Mouse (Mus musculus) layer of hippocampus, adult 9-10 months (tissue): ENCODE measurements around the gene Ltbp1.
A peak's percentile ranks its signal among the peaks of the same experiment; 100 is the strongest.

ENCODE experiments used
- DNase-seq: peaks from one replicate; pipeline ENCODE4 v3.0.0; 2022; ENCODE audit warnings: low spot score

The Ltbp1 gene

GRCm38 (mm10) chr17:75177920-75178867, 172.8 kb downstream of the Ltbp1 start:
- DNase-seq = peak; percentile 13

- no peak for DNase-seq
Observed at GRCm38 (mm10) chr17:75179001-75179400, 173.6 kb downstream of the Ltbp1 start.

- DNase-seq = no peak
Observed at GRCm38 (mm10) chr17:75180301-75180700, 174.9 kb downstream of the Ltbp1 start.

GRCm38 (mm10) chr17:75180956-75181588, 175.7 kb downstream of the Ltbp1 start:
- DNase-seq = no peak

GRCm38 (mm10) chr17:75182319-75183001, 177.1 kb downstream of the Ltbp1 start:
- no peak for DNase-seq

GRCm38 (mm10) chr17:75186732-75187509, 181.6 kb downstream of the Ltbp1 start:
- no peak for DNase-seq

- DNase-seq = no peak
Observed at GRCm38 (mm10) chr17:75196952-75197351, 191.6 kb downstream of the Ltbp1 start.

- DNase-seq = no peak
Observed at GRCm38 (mm10) chr17:75198767-75199166, 193.4 kb downstream of the Ltbp1 start.

- DNase-seq = no peak
Observed at GRCm38 (mm10) chr17:75199694-75200093, 194.3 kb downstream of the Ltbp1 start.

- DNase-seq = no peak
Observed at GRCm38 (mm10) chr17:75202314-75202713, 196.9 kb downstream of the Ltbp1 start.

GRCm38 (mm10) chr17:75204065-75204464, 198.7 kb downstream of the Ltbp1 start:
- no peak for DNase-seq

- DNase-seq = no peak
Observed at GRCm38 (mm10) chr17:75206281-75206680, 200.9 kb downstream of the Ltbp1 start.

- no peak for DNase-seq
Observed at GRCm38 (mm10) chr17:75208164-75208698, 202.9 kb downstream of the Ltbp1 start.

- no peak for DNase-seq
Observed at GRCm38 (mm10) chr17:75210526-75210925, 205.2 kb downstream of the Ltbp1 start.

GRCm38 (mm10) chr17:75216362-75216761, 211.0 kb downstream of the Ltbp1 start:
- DNase-seq = no peak

GRCm38 (mm10) chr17:75218700-75219099, 213.3 kb downstream of the Ltbp1 start:
- no peak for DNase-seq

GRCm38 (mm10) chr17:75228321-75228720, 223.0 kb downstream of the Ltbp1 start:
- no peak for DNase-seq

- DNase-seq = no peak
Observed at GRCm38 (mm10) chr17:75233206-75233605, 227.8 kb downstream of the Ltbp1 start.

GRCm38 (mm10) chr17:75233923-75234322, 228.6 kb downstream of the Ltbp1 start:
- no peak for DNase-seq

- no peak for DNase-seq
Observed at GRCm38 (mm10) chr17:75235781-75236180, 230.4 kb downstream of the Ltbp1 start.

GRCm38 (mm10) chr17:75236543-75236942, 231.2 kb downstream of the Ltbp1 start:
- DNase-seq = no peak

- no peak for DNase-seq
Observed at GRCm38 (mm10) chr17:75237456-75237855, 232.1 kb downstream of the Ltbp1 start.
